26 mouse cellular contexts compared by ENCODE assay signal in the genomic region with DNA sequence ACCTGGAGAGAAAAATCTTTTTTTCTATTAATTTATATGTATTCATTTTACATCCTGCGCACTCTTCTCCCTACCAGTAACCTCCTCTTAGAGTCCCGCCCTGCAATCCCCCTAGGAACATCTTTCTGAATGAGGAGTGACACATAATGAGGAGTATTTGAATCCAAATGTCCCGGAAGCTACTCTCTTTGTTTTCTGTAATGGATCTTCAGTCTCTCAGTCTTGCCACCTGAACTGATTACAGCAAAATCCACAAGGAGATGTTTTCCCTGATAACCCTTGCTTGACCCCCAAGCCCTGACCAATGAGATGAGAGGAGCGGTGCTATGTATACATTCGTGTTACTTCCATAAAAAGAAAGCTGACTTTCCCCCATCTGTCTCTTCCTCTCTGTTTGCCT.
A peak's percentile ranks its signal among the peaks of the same experiment; 100 is the strongest.
DNase-seq lines count a peak whose midpoint lies in the region; ATAC-seq lines count a peak whose summit lies in the region.
"Had no signal": no experiment of that assay in that cellular context is flagged by ENCODE, and none has a peak within 500 bp of the region (broad histone marks: within the 10 kb centered on the region; RNA-seq: fewer than 3 reads in every experiment).

No protein-coding gene starts in this region.

- H3K27me3 ChIP-seq in liver, embryonic 12.5 days (replicated peaks), result no peaks in the 10 kb centered on the region
- H3K27me3 ChIP-seq: CH12.LX; embryonic facial prominence, embryonic 13.5 days; embryonic facial prominence, embryonic 15.5 days; forebrain, embryonic 12.5 days; Patski had no signal

- H3K9me3 ChIP-seq in liver, embryonic 12.5 days (replicated peaks), result no peaks in the 10 kb centered on the region
- H3K9me3 ChIP-seq: embryonic facial prominence, embryonic 13.5 days; embryonic facial prominence, embryonic 15.5 days; forebrain, embryonic 10.5 days; forebrain, embryonic 12.5 days; G1E had no signal

- H3K27ac ChIP-seq in liver, embryonic 12.5 days, result no peak overlapping the region
- H3K27ac ChIP-seq: embryonic facial prominence, embryonic 13.5 days; embryonic facial prominence, embryonic 15.5 days; forebrain, embryonic 10.5 days; forebrain, embryonic 12.5 days had no signal

- H3K4me1 ChIP-seq in liver, embryonic 12.5 days, result no peaks in the 10 kb centered on the region
- H3K4me1 ChIP-seq: embryonic facial prominence, embryonic 13.5 days; embryonic facial prominence, embryonic 15.5 days; forebrain, embryonic 10.5 days; forebrain, embryonic 12.5 days had no signal

- H3K4me2 ChIP-seq in liver, embryonic 12.5 days, result no peak overlapping the region
- H3K4me2 ChIP-seq: embryonic facial prominence, embryonic 13.5 days; embryonic facial prominence, embryonic 15.5 days; forebrain, embryonic 12.5 days had no signal

- DNase-seq in ES-CJ7 (ENCODE audit: low read depth, low spot score) (peak; percentile 61), R1 (ENCODE audit: low read depth, low spot score) (peak; percentile 78), ZHBTc4 (ENCODE audit: low read depth, low spot score) (peak; percentile 54)
- DNase-seq in kidney, adult 18-20 months, result no peak
- DNase-seq: adrenal gland, adult 2 months; adrenal gland, postnatal 10 days; adrenal gland, postnatal 36 days; B cell, adult 2 months; cerebellum, adult 11-12 months; cerebellum, adult 2 months; cerebellum, adult 9-10 months; cerebellum, postnatal 10 days; cerebellum, postnatal 25 days; embryo, embryonic 11 days had no signal

- no peak overlapping the region for H3K4me3 ChIP-seq in liver, embryonic 12.5 days
- H3K4me3 ChIP-seq: embryonic facial prominence, embryonic 13.5 days; embryonic facial prominence, embryonic 15.5 days; erythroblast, embryonic 14.5 days; forebrain, embryonic 10.5 days; forebrain, embryonic 12.5 days had no signal

- H3K9ac ChIP-seq in liver, embryonic 12.5 days, result no peak overlapping the region
- H3K9ac ChIP-seq: embryonic facial prominence, embryonic 13.5 days; embryonic facial prominence, embryonic 15.5 days; forebrain, embryonic 12.5 days had no signal

- 65% methylated on average over 5 of the region's 5 CpGs for WGBS in liver, embryonic 12.5 days (ENCODE audit: insufficient replicate concordance)

- no peak for ATAC-seq in liver, embryonic 12.5 days
- ATAC-seq: CD4-positive, CD25-positive, alpha-beta regulatory T cell, adult 4 months; forebrain, embryonic 14.5 days; forebrain, embryonic 16.5 days; Patski had no signal

- no peaks in the 10 kb centered on the region for H3K36me3 ChIP-seq in liver, embryonic 12.5 days
- H3K36me3 ChIP-seq: embryonic facial prominence, embryonic 13.5 days; embryonic facial prominence, embryonic 15.5 days; forebrain, embryonic 10.5 days; forebrain, embryonic 12.5 days; G1E had no signal
